Mouse (Mus musculus) heart, embryonic 11.5 days (tissue): ENCODE measurements around the gene Slc36a3. TPM values are rescaled to one million over a fixed set of nuclear protein-coding genes. Genes with fewer than 3 reads are reported as not detected.

Source experiments
- ATAC-seq: fragments of 200-750 bp; cut with Nextera tagmentation; replicated peaks from 2 replicates; pipeline ENCODE4 v1.8.0; 2017; ENCODE audit warnings: moderate library complexity; ENCODE audit not compliant: insufficient number of reproducible peaks, low FRiP score, low TSS enrichment
- H3K27ac ChIP-seq: fragments of 300-500 bp; sonication (generic); 2 replicates; pipeline ENCODE4 v1.5.1; 2014; ENCODE audit warnings: mild to moderate bottlenecking, low read depth, low read length
- H3K27me3 ChIP-seq: fragments of 300-500 bp; sonication (generic); 2 replicates; pipeline ENCODE4 v1.6.1; 2014; ENCODE audit warnings: mild to moderate bottlenecking, low read length, mixed read lengths; ENCODE audit not compliant: control insufficient read depth, insufficient read depth
- H3K36me3 ChIP-seq: fragments of 300-500 bp; sonication (generic); 2 replicates; pipeline ENCODE4 v1.6.1; 2014; ENCODE audit warnings: mild to moderate bottlenecking, low read length, moderate library complexity, mixed read lengths; ENCODE audit not compliant: control insufficient read depth, insufficient read depth
- H3K4me1 ChIP-seq: fragments of 300-500 bp; sonication (generic); 2 replicates; pipeline ENCODE4 v1.6.1; 2014; ENCODE audit warnings: low read length; ENCODE audit not compliant: control insufficient read depth, insufficient read depth
- H3K4me2 ChIP-seq: fragments of 300-500 bp; sonication (generic); 2 replicates; pipeline ENCODE4 v1.6.1; 2014; ENCODE audit warnings: mild to moderate bottlenecking, moderate library complexity
- H3K4me3 ChIP-seq: fragments of 300-500 bp; sonication (generic); 2 replicates; pipeline ENCODE4 v1.5.1; 2014; ENCODE audit warnings: low read depth, low read length
- H3K9ac ChIP-seq: fragments of 300-500 bp; sonication (generic); 2 replicates; pipeline ENCODE4 v1.6.1; 2014; ENCODE audit warnings: mild to moderate bottlenecking, low read depth, low read length, moderate library complexity
- H3K9me3 ChIP-seq: fragments of 300-500 bp; sonication (generic); replicated peaks from 2 replicates; pipeline ENCODE4 v1.6.1; 2016; ENCODE audit warnings: low read length; ENCODE audit not compliant: control insufficient read depth
- WGBS: fragments of 180-500 bp; shearing (Covaris S2); extraction: QIAGEN DNeasy Blood & Tissue Kit; methylation state at CpG from one replicate; pipeline ENCODE4 v1.1.7; 2014; ENCODE audit not compliant: insufficient replicate concordance; 5-methylcytosine and 5-hydroxymethylcytosine counted together
- polyA plus RNA-seq: library from polyadenylated mRNA; unstranded; fragments of >200 nt; fragmentation: Nextera tagmentation; extraction: Ambion mirVana; gene quantifications from 2 replicates; pipeline ENCODE4 v1.2.1, GENCODE M21; 2014

Gene Slc36a3
- not detected in 2 replicates for polyA plus RNA-seq

DNA sequence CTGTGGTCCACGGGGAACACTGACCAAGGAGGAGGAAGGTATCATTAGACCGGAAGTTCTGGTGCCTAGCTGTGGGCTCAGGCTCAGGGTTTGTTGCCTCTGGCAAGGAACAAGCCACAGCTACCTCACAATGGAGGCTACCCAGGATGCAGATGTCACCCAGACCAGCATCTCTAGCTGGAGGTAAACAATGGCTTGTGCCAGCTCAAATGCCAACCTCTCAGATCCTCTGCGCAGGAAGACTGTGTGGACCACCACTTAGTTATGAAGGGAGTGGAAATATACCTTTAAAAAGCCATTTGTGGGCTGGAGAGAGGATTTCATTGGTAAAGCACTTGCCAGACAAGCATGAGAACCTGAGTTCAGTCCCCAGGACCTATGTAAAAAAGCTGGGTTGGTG lies at the start of gene Slc36a3:
TSS of gene Slc36a3 (minus strand) at position 101 of the 400 bp plus-strand sequence.
- Histone ChIP-seq H3K4me2 (no peak within 1 kb of the TSS), H3K27ac (no peak within 1 kb of the TSS), H3K27me3 (no peaks in the 10 kb centered on the region), H3K4me1 (no peaks in the 10 kb centered on the region), H3K9me3 (no peaks in the 10 kb centered on the region), H3K9ac (no peak within 1 kb of the TSS), H3K36me3 (no peaks in the 10 kb centered on the region), H3K4me3 (no peak within 1 kb of the TSS)
- 70% methylated on average over 3 of the region's 3 CpGs for WGBS
- no peak for ATAC-seq

DNA sequence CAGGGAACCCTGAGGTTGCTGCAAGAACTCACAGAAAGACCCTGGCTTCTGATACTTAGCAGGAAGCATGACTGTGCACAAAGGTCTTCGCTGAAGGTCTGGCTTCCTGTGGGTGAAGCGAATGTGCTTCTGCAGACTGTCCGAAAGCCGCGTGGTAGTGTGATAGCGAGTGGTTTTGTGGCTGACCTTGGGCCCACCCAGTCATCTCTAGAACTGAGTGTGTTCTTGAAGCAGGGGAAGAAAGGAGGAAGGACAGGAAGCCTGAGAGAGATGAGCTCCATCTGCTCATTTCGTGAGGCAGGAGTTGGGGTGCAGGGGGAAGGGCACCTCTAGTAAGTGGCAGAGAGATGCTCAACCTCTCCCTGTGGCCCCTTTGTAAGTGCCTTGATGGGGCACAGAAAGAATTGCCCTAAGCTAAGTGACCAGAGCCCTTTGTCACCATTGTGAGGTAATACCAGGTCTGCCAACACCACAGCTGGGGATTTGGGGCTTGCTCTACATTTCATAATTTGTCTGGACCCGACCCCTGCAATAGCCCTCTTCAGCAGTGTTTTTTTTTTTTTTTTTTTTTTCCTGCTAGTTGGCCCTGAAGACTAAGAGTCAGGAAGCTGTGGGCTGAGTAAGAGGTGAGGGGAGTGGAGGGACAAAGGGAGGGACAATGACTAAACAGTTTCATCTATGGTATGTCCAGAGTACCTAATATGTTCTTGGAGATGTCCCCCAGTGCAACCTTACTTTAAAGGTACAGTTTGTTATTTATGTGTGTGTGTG lies 46.4 kb upstream of the Slc36a3 start:
- no peaks in the 10 kb centered on the region for H3K27me3 ChIP-seq
- 73% methylated on average over 8 of the region's 8 CpGs for WGBS
- H3K4me1 ChIP-seq = no peaks in the 10 kb centered on the region
- H3K4me3 ChIP-seq = no peak overlapping the region
- H3K36me3 ChIP-seq = no peaks in the 10 kb centered on the region
- no peak overlapping the region for H3K27ac ChIP-seq
- no peak overlapping the region for H3K9ac ChIP-seq
- no peaks in the 10 kb centered on the region for H3K9me3 ChIP-seq
- no peak overlapping the region for H3K4me2 ChIP-seq
- no peak for ATAC-seq

DNA sequence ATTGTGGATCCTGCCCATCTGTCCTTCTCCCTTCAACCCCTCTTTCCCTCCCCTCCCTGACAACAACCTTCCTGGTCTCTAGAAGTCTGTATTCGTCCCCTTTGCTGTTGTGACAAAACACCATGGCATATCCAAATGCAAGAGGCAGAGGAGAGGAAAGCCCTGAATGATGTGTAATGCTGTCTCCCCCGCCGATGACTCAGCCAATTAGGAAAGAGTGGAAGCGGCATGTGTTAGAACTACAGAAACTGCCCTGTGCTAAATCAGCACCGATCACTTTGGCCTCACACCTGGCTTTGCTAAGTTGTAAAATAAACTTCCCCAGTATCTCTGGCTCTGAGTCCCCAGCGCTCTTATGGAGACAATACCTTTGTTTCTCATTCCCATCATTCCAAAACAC lies 45.6 kb upstream of the Slc36a3 start:
- WGBS = 58% methylated on average over 6 of the region's 6 CpGs
- H3K4me3 ChIP-seq = no peak overlapping the region
- no peak overlapping the region for H3K4me2 ChIP-seq
- H3K9me3 ChIP-seq = no peaks in the 10 kb centered on the region
- ATAC-seq = no peak
- no peak overlapping the region for H3K27ac ChIP-seq
- no peaks in the 10 kb centered on the region for H3K27me3 ChIP-seq
- no peaks in the 10 kb centered on the region for H3K4me1 ChIP-seq
- H3K36me3 ChIP-seq = no peaks in the 10 kb centered on the region
- no peak overlapping the region for H3K9ac ChIP-seq

DNA sequence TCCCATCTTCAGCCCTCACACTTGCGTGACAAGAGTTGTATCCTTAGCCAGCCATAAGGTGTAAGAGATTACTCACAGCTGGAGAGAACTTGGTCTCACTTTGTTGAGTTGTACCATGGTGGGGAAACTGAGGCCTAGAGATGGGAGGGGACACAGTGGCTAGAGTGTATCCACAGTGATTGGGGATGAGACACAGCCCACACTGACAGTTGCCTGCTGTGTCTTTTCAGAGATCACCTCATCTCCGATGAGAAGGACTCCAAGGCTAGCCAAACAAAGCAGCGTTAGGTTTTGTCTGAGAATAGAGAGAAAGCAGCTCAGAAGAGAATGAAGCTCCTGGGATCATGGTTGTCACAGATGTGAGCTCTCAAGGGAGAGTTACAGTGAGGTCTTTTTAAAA lies 38.7 kb upstream of the Slc36a3 start:
- H3K9me3 ChIP-seq = no peaks in the 10 kb centered on the region
- no peaks in the 10 kb centered on the region for H3K36me3 ChIP-seq
- no peak overlapping the region for H3K27ac ChIP-seq
- no peaks in the 10 kb centered on the region for H3K27me3 ChIP-seq
- no peak overlapping the region for H3K4me3 ChIP-seq
- no peak overlapping the region for H3K9ac ChIP-seq
- no peaks in the 10 kb centered on the region for H3K4me1 ChIP-seq
- no peak overlapping the region for H3K4me2 ChIP-seq
- no peak for ATAC-seq
- 67% methylated on average over 3 of the region's 3 CpGs for WGBS

DNA sequence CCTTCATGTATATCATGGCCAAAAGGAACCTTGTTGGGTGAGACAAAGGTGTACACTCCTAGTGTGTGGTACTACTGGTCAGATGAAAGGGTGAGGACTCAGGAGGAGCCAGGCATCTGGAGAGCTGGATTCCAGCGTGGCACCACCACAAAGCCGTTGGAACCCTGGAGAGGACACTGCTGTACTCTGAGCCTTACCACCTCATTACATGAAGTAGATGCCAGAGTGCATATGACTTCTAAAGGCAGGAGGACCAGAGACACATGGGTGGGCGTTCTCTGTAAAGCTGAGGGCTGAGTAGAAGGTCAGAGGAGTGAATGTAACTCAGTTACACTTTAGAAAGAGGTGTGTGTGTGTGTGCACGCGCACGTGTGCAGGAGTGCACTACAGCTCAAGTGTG lies 36.3 kb upstream of the Slc36a3 start:
- Histone ChIP-seq H3K9me3 (no peaks in the 10 kb centered on the region), H3K27ac (0 out of 2 replicates have a peak overlapping the region, but pooled peaks have one; percentile 18), H3K4me1 (no peaks in the 10 kb centered on the region), H3K4me2 (no peak overlapping the region), H3K27me3 (no peaks in the 10 kb centered on the region), H3K36me3 (no peaks in the 10 kb centered on the region), H3K4me3 (no peak overlapping the region), H3K9ac (no peak overlapping the region)
- 75% methylated on average over 6 of the region's 6 CpGs for WGBS
- ATAC-seq = no peak

DNA sequence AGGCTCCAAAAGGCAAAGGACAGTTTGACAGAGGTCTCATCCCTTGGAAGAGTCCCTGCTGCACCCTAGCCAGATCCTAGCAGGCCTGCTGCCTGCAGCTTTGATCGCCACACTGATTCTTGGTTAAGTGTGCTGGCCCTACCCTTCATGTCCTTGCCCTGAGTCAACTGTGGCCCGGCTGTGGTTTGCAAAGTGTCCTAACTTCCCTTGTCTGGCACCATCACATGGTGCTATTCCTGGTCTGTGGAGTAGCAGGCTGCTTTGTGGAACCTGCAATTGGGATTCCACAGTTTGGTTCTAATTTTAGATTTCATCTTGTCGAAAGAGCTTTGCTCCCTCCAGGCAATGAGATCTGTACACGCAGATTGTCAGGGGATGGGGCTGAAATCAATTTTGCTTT lies 35.8 kb upstream of the Slc36a3 start:
- H3K36me3 ChIP-seq = no peaks in the 10 kb centered on the region
- no peak overlapping the region for H3K4me2 ChIP-seq
- H3K9ac ChIP-seq = no peak overlapping the region
- WGBS = 53% methylated on average over 4 of the region's 4 CpGs
- no peaks in the 10 kb centered on the region for H3K9me3 ChIP-seq
- H3K27me3 ChIP-seq = no peaks in the 10 kb centered on the region
- no peak for ATAC-seq
- H3K4me1 ChIP-seq = no peaks in the 10 kb centered on the region
- H3K27ac ChIP-seq = peak overlapping the region; percentile 46
- no peak overlapping the region for H3K4me3 ChIP-seq

DNA sequence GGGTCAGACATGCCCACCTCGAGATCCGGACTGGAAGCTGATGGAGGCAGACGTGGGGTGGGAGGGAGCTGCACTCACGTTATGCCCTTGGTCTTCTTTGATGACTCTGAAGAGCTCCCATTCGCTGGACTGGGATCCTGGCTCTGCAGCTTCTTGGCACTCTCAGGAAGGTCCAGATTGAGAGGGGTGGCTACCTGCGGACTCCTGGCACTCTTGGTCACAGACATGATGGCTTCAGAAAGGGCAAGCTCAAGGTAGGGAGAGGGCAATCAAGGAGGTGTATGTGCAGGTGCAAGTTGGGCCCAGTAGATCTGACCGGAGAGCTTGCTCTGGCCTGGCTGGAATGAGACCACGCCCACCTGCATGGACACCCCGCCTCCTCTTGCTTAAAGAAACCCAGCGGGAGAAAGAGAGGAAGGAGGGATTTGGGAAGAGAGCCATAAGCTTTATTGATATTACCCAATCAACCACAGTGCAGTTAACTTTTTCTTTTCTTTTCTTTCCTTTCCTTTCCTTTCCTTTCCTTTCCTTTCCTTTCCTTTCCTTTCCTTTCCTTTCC lies 33.3 kb upstream of the Slc36a3 start, which contains the start of gene Slc36a2:
TSS of gene Slc36a2 (minus strand) at position 345 of the 559 bp plus-strand sequence.
- peak within 1 kb of the TSS; percentile 5; the same call in 1 of the 2 replicates for H3K4me2 ChIP-seq
- WGBS = 33% methylated on average over 10 of the region's 10 CpGs
- H3K4me3 ChIP-seq = no peak within 1 kb of the TSS
- H3K9me3 ChIP-seq = no peaks in the 10 kb centered on the region
- H3K36me3 ChIP-seq = no peaks in the 10 kb centered on the region
- H3K27ac ChIP-seq = no peak within 1 kb of the TSS
- no peaks in the 10 kb centered on the region for H3K27me3 ChIP-seq
- H3K9ac ChIP-seq = no peak within 1 kb of the TSS
- ATAC-seq = no peak
- no peaks in the 10 kb centered on the region for H3K4me1 ChIP-seq

DNA sequence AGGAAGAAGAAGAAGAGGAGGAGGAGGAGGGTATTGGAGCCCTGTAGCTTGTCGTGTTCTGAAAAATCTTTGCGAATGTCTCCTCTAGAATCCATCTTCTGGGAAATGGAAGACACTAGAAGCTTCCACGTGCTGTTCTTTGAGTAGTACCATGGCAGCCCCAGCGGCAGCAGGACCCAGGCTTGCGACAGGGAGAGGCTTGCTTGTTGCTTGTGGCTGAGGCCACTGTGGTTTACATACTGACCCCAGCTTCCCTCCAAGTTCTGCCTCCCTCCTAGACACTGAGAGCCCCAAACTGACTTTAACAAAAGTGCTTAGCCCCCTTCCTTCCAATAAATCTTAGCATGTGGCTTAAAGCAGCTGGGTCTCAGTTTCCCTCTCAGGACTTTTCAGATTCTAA lies 32.7 kb upstream of the Slc36a3 start:
- no peaks in the 10 kb centered on the region for H3K9me3 ChIP-seq
- no peak for ATAC-seq
- H3K4me2 ChIP-seq = no peak overlapping the region
- no peaks in the 10 kb centered on the region for H3K27me3 ChIP-seq
- H3K27ac ChIP-seq = no peak overlapping the region
- H3K4me3 ChIP-seq = no peak overlapping the region
- no peaks in the 10 kb centered on the region for H3K4me1 ChIP-seq
- H3K9ac ChIP-seq = no peak overlapping the region
- H3K36me3 ChIP-seq = no peaks in the 10 kb centered on the region
- WGBS = 83% methylated on average over 5 of the region's 5 CpGs

DNA sequence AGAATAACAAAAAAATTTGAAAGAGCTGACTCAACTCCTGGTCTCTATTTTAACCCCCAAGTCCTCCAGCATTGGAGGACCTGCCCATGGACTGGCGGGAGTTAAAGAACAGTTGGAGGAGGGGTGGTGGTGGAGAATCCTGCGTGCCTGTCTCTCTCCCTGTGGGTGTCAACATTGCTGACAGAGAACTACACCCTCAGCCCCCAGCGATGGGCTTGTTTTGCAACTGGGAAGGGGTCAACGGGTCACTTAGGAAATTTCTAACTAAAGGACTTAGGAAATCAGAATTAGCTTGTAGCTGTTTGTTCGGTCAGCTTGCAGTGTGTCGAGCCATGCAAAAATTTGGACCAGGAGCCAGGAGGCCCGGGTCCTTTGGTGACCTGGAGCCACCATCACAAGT lies 31.6 kb upstream of the Slc36a3 start:
- Histone ChIP-seq H3K36me3 (no peaks in the 10 kb centered on the region), H3K4me1 (no peaks in the 10 kb centered on the region), H3K27me3 (no peaks in the 10 kb centered on the region), H3K27ac (no peak overlapping the region), H3K9me3 (no peaks in the 10 kb centered on the region), H3K4me2 (no peak overlapping the region), H3K4me3 (no peak overlapping the region), H3K9ac (no peak overlapping the region)
- ATAC-seq = no peak
- 53% methylated on average over 7 of the region's 7 CpGs for WGBS
